Mouse (Mus musculus): ENCODE results near the gene Ankrd53. TPM values are rescaled to one million over a fixed set of nuclear protein-coding genes. Genes with fewer than 3 reads are reported as not detected.
"Not testable (repeated sequence)": the region's sequence is repeated elsewhere in the genome, so short reads cannot be mapped to it uniquely, and the experiment has no call there.

Ankrd53 gene
- polyA plus RNA-seq, 1 experiment from 2014 or later: 0.13 TPM

DNA sequence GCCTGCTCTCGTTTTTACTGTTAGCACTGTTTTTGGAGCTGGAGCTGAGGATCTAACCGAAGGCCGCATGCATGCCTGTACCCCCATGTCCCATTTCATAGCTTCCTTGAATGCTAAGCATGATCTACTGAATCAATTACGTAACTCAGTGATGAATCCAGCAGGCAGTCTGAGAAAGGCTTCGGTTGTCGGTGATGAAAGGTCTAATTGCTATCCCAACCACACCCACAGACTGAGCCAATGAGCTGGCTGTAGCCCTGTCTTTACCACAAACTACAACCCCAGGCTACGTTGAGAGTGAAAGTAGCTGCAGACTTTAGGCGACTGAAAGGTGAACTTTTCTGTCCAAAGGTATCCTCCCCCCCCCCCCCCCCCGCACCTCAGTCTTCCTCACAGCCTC lies 11.7 kb downstream of the Ankrd53 start:
- 64% methylated on average over 8 of the region's 9 CpGs for WGBS
- Histone ChIP-seq H3K4me3 (peak overlapping the region; percentile 83), H3K36me3 (ENCODE audit: poor library complexity, severe bottlenecking) (peaks cover 35% of the 10 kb centered on the region), H3K9ac (peak overlapping the region; percentile 92), H3K27me3 (no peaks in the 10 kb centered on the region), H3K9me3 (replicated peaks) (no peaks in the 10 kb centered on the region), H3K27ac (no peak overlapping the region), H3K4me2 (peak overlapping the region; percentile 78), H3K4me1 (peaks cover 22% of the 10 kb centered on the region)
- no peak for ATAC-seq

DNA sequence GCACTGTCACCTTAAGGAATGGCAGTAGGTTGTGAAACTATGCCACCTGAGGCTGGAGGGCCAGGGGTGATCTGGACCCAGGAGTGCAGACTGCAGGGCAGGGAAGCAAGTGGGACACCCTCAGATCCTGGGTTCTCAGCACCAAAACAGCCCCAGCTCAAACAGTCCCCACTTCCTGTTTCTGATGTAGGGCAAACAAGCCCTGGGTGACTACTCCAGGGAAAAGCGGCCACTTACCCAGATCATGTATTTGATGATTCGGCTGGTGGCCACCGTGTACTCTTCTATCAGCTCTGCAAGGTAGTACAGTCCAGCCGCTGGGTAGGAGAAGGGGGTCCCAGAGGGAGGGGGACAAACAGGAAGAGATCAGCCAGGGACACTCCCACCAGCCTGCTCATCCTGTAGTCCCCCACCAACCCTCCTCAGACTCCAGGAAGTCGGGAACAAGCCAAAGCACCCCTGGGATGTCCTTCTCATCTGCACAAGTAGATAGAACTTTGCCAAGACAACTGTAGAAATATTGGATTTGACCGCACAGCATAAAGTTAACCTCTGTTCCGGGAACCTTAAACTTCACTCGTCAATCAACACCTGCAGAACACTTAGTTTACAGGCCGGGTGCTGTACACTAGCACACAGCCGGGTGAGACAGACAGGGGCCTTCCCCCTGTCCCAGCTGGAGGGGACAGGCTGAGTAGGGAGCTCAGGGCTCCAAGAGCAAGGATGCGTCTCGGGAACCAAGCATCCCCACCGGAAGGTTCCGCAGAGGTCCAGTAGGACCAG lies 12.5 kb downstream of the Ankrd53 start:
- H3K36me3 ChIP-seq (ENCODE audit: poor library complexity, severe bottlenecking): peaks cover 27% of the 10 kb centered on the region
- WGBS: 3% methylated on average over 14 of the region's 14 CpGs
- H3K4me1 ChIP-seq: peaks cover 22% of the 10 kb centered on the region
- H3K27me3 ChIP-seq: no peaks in the 10 kb centered on the region
- no peaks in the 10 kb centered on the region for H3K9me3 ChIP-seq (replicated peaks)
- H3K4me3 ChIP-seq: peak overlapping the region; percentile 83
- peak overlapping the region; percentile 74 for H3K27ac ChIP-seq
- peak overlapping the region; percentile 92 for H3K9ac ChIP-seq
- ATAC-seq: peak; percentile 52
- H3K4me2 ChIP-seq: peak overlapping the region; percentile 78

DNA sequence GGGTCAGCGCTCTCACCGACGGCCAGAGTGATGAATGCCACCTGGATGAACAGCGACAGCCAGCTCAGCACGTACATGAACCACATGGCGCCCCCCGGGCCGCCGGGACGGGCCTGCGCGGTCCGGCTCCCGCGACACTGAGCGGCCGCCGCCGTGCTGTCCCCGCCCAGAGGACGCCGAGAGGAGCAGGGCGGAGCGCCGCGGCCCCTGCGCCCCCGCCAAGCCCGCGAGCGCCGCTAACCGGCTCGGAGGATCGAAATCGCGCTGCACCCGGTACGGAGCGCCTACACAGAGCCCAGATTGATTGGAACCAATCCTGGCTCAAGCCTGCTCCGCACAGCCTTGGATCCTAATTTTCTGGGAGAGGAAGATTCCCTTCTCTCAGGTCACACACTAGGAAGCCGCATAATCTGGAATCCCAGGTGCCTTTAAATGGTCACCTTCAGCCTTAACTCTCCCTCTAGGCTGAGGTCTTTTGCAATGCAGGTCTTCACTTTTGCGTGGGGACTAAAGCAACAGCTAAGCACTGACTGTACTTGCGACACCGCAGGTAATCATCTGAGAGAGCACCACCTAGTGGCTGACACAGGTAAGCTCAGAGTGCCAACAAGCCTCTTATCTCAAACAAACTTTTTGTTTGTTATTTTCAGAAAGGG lies 13.3 kb downstream of the Ankrd53 start, which contains the start of gene Tex261:
Tex261 (minus strand) TSS at position 176 of the 656 bp plus-strand sequence.
- no peaks in the 10 kb centered on the region for H3K27me3 ChIP-seq
- WGBS: under 1% methylated on average over 43 of the region's 45 CpGs
- ATAC-seq: peak; percentile 98
- H3K27ac ChIP-seq: peak within 1 kb of the TSS; percentile 74
- peaks cover 19% of the 10 kb centered on the region for H3K36me3 ChIP-seq (ENCODE audit: poor library complexity, severe bottlenecking)
- H3K9me3 ChIP-seq (replicated peaks): no peaks in the 10 kb centered on the region
- peak within 1 kb of the TSS; percentile 78 for H3K4me2 ChIP-seq
- peak within 1 kb of the TSS; percentile 92 for H3K9ac ChIP-seq
- peak within 1 kb of the TSS; percentile 83 for H3K4me3 ChIP-seq
- H3K4me1 ChIP-seq: peaks cover 22% of the 10 kb centered on the region

DNA sequence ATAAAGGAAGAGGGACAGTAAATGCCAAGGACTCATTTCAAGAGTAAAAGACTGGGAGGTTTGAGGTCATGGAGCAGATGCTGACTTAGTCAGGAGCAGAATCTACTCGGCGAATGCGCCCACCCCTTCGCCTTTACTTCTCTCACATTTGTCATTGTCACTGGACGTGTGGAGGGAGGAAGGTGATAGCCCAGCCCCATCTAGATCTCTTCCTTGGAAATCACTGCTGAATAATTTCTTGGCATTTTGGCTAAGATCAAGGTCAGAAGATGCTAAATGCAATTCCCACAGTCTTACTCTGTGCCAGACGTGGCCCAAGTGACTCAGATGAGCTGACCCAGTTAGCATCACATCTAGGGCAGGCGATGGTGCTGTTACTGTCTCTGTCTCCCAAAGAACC lies 15.9 kb downstream of the Ankrd53 start:
- Histone ChIP-seq H3K4me1 (peaks cover 22% of the 10 kb centered on the region), H3K27me3 (no peaks in the 10 kb centered on the region), H3K27ac (no peak overlapping the region), H3K9ac (no peak overlapping the region), H3K4me2 (no peak overlapping the region), H3K9me3 (replicated peaks) (no peaks in the 10 kb centered on the region), H3K36me3 (ENCODE audit: poor library complexity, severe bottlenecking) (no peaks in the 10 kb centered on the region), H3K4me3 (no peak overlapping the region)
- no peak for ATAC-seq
- WGBS: 90% methylated on average over 7 of the region's 7 CpGs

DNA sequence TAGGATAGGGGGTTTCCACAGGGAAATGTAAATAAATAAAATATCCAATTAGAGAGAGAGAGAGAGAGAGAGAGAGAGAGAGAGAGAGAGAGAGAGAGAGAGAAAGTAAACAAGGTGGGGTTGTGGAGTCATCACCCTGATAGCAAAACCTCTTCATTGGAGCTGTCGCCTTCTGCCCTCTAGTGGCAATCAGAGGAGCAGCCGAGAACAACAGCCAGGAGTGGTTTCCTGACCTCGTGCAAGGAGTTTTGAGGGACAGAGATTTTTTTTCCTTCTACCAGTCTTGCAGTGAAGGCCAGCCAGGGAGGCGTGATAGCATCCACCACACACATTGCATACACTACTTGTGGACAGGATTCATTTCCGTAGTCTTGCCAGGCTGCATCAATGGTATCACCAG lies 16.6 kb downstream of the Ankrd53 start:
- H3K27me3 ChIP-seq: no peaks in the 10 kb centered on the region
- H3K9me3 ChIP-seq (replicated peaks): no peaks in the 10 kb centered on the region
- no peak overlapping the region for H3K27ac ChIP-seq
- ATAC-seq: no peak
- no peak overlapping the region for H3K4me2 ChIP-seq
- H3K4me3 ChIP-seq: no peak overlapping the region
- H3K4me1 ChIP-seq: peaks cover 14% of the 10 kb centered on the region
- no peak overlapping the region for H3K9ac ChIP-seq
- no peaks in the 10 kb centered on the region for H3K36me3 ChIP-seq (ENCODE audit: poor library complexity, severe bottlenecking)
- WGBS: 5% methylated on average over 5 of the region's 5 CpGs

DNA sequence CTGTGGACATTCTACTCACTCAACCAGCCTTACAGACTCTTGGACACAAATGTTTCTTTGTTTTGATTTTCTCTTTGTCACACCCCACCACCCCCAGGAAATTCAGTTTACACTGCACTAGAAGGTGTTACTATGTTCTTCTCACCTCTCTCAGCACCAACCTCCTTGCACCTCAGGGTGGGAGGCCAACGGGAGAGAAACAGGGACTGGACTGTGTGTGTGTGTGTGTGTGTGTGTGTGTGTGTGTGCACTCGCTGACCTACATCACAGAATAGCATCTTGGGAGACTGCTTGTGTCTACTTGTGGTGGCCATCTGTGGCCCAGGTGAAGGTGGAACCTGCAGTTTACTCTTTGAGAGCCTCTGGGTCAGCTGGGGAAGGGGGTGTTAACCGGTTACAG lies 24.0 kb downstream of the Ankrd53 start:
- H3K9me3 ChIP-seq (replicated peaks): no peaks in the 10 kb centered on the region
- H3K4me3 ChIP-seq: no peak overlapping the region
- no peak overlapping the region for H3K4me2 ChIP-seq
- no peak for ATAC-seq
- peaks cover 3% of the 10 kb centered on the region; the same call in 1 of the 2 replicates for H3K4me1 ChIP-seq
- 75% methylated on average over 3 of the region's 3 CpGs for WGBS
- H3K27ac ChIP-seq: no peak overlapping the region
- no peaks in the 10 kb centered on the region for H3K36me3 ChIP-seq (ENCODE audit: poor library complexity, severe bottlenecking)
- no peak overlapping the region for H3K9ac ChIP-seq
- H3K27me3 ChIP-seq: no peaks in the 10 kb centered on the region

DNA sequence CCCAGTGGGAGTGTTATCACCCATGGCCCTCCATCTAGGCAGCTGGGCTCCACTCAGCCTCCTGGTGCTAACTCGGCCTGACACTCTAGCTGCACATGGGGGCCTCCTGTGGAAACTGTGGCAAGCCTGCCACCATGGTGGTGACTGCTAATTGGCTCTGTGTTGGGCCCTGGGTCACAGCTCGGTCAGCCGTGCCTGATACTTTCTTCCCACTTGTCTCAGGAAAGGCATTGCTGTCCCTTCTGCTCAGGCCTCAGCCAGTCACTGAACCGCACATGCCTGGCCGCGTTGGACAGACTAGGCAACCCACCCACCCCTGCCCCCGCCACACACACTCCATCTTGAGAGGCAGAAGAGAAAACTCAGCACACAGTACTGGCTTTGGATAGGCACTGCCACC lies 26.1 kb downstream of the Ankrd53 start:
- no peak overlapping the region for H3K27ac ChIP-seq
- H3K4me3 ChIP-seq: no peak overlapping the region
- H3K9me3 ChIP-seq (replicated peaks): no peaks in the 10 kb centered on the region
- no peaks in the 10 kb centered on the region for H3K36me3 ChIP-seq (ENCODE audit: poor library complexity, severe bottlenecking)
- H3K27me3 ChIP-seq: no peaks in the 10 kb centered on the region
- 27% methylated on average over 5 of the region's 7 CpGs for WGBS
- H3K4me2 ChIP-seq: no peak overlapping the region
- H3K4me1 ChIP-seq: peaks cover 3% of the 10 kb centered on the region; the same call in 1 of the 2 replicates
- no peak for ATAC-seq
- no peak overlapping the region for H3K9ac ChIP-seq

DNA sequence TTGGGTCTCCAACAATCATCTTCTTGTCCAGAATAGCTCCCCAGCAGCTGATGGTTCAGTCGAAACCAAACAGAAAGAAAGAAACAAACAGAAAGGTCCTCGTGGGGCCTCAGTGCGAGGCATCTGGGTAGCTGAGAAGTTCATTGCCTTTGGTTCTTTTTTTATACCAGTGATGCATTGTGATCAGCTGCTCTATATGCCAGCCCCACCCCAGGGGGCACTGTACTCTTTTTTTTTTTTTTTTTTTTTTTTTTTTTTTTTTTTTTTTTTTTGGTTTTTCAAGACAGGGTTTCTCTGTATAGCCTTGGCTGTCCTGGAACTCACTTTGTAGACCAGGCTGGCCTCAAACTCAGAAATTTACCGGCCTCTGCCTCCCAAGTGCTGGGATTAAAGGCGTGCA lies 28.1 kb downstream of the Ankrd53 start:
- peaks cover 12% of the 10 kb centered on the region for H3K4me1 ChIP-seq
- not testable (repeated sequence) for H3K4me2 ChIP-seq; H3K9ac ChIP-seq; H3K27me3 ChIP-seq; ATAC-seq; H3K4me3 ChIP-seq; H3K36me3 ChIP-seq (ENCODE audit: poor library complexity, severe bottlenecking); H3K27ac ChIP-seq; H3K9me3 ChIP-seq (replicated peaks)
- 83% methylated on average over 5 of the region's 5 CpGs for WGBS

DNA sequence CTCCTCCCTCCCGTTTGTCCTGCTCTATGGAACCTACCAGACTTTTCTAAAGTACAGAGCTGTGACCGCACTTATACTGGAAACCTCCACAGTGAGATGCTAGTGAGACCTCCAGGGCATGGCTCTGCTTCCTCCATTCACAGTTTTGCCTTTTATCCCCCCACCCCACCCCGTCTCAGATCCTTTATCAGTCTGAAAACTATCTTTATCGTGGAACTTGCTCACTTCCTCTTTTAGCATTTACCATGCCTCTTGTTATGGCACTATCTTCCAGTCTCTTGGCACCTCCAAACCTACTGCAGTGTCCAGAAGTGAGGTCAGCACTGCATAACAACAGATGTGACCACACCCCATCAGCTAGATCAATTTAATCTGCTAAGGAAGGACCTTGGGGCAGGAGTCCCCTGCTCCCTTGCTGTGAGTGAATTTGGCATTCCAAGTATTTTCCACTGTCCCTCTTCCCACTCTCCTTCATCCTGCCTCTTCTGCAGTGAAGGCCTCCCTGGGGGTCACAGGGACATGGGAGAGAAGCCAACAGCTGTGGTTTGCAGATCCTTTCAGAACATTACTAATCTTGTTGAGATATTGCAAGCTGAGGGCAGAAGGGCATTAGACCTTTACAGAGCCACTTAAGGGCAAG lies 28.9 kb downstream of the Ankrd53 start:
- Histone ChIP-seq H3K36me3 (ENCODE audit: poor library complexity, severe bottlenecking) (no peaks in the 10 kb centered on the region), H3K4me3 (no peak overlapping the region), H3K9ac (no peak overlapping the region), H3K4me2 (no peak overlapping the region), H3K4me1 (peaks cover 15% of the 10 kb centered on the region), H3K27me3 (no peaks in the 10 kb centered on the region), H3K27ac (no peak overlapping the region), H3K9me3 (replicated peaks) (no peaks in the 10 kb centered on the region)
- no peak for ATAC-seq
- 71% methylated on average over 4 of the region's 4 CpGs for whole genome bisulfite sequencing

DNA sequence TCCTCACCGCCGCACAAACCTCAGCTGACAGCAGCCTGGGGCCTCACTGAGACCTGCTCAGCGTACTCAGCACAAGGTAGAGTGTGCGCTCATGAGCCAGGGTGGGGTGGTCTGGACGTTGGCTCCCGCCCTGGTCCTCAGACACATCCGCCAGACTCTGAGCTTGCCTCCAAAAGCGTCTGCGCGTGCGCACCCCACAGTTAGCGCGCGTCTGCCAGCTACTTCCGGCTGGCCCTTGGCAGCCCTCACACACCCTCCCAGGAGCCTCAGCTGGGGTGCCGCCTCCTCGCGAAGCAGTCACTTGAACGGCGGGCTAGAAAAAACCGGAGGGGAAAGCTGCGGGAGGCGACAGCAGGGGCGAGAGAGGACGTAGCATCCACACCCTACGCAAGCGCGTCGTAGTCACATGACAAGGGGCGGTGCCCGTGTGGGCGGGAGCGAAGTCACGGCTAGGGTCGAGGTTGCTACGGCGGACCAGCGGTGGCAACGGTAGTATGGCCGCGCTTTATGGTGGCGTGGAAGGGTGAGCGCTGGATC lies 32.4 kb downstream of the Ankrd53 start, which contains the start of gene Nagk:
Nagk (plus strand) TSS at position 223 of the 537 bp plus-strand sequence.
- peak within 1 kb of the TSS; percentile 96 for H3K27ac ChIP-seq
- H3K4me1 ChIP-seq: peaks cover 12% of the 10 kb centered on the region
- H3K36me3 ChIP-seq (ENCODE audit: poor library complexity, severe bottlenecking): peaks cover 15% of the 10 kb centered on the region
- no peaks in the 10 kb centered on the region for H3K27me3 ChIP-seq
- H3K4me3 ChIP-seq: peak within 1 kb of the TSS; percentile 76
- WGBS: under 1% methylated on average over 43 of the region's 43 CpGs
- H3K4me2 ChIP-seq: peak within 1 kb of the TSS; percentile 82
- peak; percentile 96 for ATAC-seq
- H3K9me3 ChIP-seq (replicated peaks): no peaks in the 10 kb centered on the region
- H3K9ac ChIP-seq: peak within 1 kb of the TSS; percentile 84

DNA sequence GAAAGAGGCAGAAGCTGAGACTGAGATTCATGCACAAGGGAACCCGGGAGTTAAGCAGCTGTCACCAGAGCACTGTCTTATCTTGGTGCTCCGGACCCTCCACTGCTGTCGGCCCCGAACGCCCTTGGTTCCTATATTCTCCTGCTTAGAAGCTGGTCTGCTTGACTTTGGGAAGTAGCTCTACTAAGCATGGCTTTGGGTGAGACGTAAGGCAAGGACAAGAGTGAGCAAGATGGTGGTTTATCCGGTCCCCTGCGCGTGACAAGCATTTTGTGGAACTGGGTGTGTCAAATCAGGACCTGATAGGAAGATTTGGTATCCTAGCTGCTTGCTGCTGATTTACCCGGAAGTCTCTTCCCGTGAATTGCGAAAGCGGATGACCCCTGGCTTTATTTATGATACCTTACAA lies 33.1 kb downstream of the Ankrd53 start:
- Histone ChIP-seq H3K36me3 (ENCODE audit: poor library complexity, severe bottlenecking) (peaks cover 20% of the 10 kb centered on the region), H3K4me1 (peaks cover 12% of the 10 kb centered on the region), H3K9ac (peak overlapping the region; percentile 84), H3K9me3 (replicated peaks) (no peaks in the 10 kb centered on the region), H3K4me2 (peak overlapping the region; percentile 82), H3K27ac (peak overlapping the region; percentile 96), H3K27me3 (no peaks in the 10 kb centered on the region), H3K4me3 (peak overlapping the region; percentile 76)
- ATAC-seq: no peak
- WGBS: 22% methylated on average over 13 of the region's 13 CpGs

DNA sequence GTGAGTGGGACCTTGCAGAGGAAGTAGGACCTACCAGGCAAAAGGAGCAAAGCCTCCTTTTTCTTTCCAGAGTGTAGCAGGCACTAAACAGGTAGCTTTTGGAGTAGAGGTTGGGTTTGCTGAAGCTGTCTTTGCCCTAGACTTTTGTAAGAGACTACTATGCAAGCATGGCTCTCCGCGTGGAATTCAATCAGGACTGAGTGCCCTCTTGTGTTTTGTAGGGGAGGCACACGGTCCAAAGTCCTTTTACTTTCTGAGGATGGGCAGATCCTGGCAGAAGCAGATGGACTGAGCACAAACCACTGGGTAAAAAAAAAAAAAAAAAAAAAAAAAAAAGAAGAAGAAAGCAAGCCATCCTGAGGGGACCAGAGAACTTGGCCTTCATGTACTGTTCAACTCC lies 34.2 kb downstream of the Ankrd53 start:
- Histone ChIP-seq H3K36me3 (ENCODE audit: poor library complexity, severe bottlenecking) (peaks cover 32% of the 10 kb centered on the region), H3K4me2 (no peak overlapping the region), H3K9ac (no peak overlapping the region), H3K9me3 (replicated peaks) (no peaks in the 10 kb centered on the region), H3K4me3 (no peak overlapping the region), H3K27ac (no peak overlapping the region), H3K4me1 (peaks cover 12% of the 10 kb centered on the region), H3K27me3 (no peaks in the 10 kb centered on the region)
- 60% methylated on average over 3 of the region's 3 CpGs for WGBS
- ATAC-seq: no peak
